Mouse (Mus musculus): ENCODE measurements around the gene Klhl35.
"Not testable (repeated sequence)": the region's sequence is repeated elsewhere in the genome, so short reads cannot be mapped to it uniquely, and the experiment has no call there.

Klhl35 gene

DNA sequence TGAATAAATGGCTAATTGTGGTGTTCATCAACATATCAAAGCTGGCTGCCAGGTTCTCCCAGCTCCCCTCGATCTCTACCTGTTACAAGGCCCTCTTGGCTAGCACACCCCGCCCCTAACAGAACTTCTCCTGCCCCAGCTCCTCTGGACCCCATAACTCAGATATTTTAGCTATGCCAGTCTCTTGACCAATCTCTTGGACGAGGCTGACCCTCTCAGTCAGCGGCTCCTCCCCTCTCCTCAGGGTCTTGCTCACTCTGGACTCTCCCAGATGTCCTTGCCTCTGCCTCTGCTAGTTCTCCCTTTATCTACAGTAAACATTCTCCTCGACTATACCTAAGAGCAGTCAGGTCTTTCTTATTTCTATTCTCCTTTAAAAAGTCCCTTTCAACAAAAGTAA, 34.9 kb downstream of the Klhl35 start:
- H3K36me3 ChIP-seq (ENCODE audit: control insufficient read depth, insufficient read depth, low read length, poor library complexity, severe bottlenecking): no peaks in the 10 kb centered on the region
- no peak for DNase-seq (ENCODE audit: low read depth, low spot score)
- no peaks in the 10 kb centered on the region for H3K27me3 ChIP-seq (ENCODE audit: control insufficient read depth, insufficient read depth, low read length, poor library complexity, severe bottlenecking)

GRCm38 (mm10) chr7:99501148-99501547, 35.3 kb downstream of the Klhl35 start:
- H3K36me3 ChIP-seq (ENCODE audit: control insufficient read depth, insufficient read depth, low read length, poor library complexity, severe bottlenecking): no peaks in the 10 kb centered on the region
- no peaks in the 10 kb centered on the region for H3K27me3 ChIP-seq (ENCODE audit: control insufficient read depth, insufficient read depth, low read length, poor library complexity, severe bottlenecking)
- DNase-seq (ENCODE audit: low read depth, low spot score): no peak

GRCm38 (mm10) chr7:99504556-99504955, 38.8 kb downstream of the Klhl35 start:
- no peak for DNase-seq (ENCODE audit: low read depth, low spot score)

DNA sequence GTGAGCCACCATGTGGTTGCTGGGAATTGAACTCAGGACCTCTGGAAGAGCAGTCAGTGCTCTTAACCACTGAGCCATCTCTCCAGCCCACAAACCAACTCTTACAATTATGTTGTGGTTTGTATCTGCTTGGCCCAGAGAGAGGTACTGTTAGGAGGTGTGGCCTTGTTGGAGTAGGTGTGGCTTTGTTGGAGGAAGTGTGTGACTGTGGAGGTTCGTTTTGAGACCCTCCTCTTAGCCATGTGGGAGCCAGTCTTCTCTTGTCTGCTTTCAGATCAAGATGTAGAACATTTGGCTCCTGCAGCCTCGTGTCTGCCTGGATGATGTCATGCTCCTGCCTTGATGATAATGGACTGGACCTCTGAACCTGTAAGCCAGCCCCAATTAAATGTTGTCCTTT, 42.4 kb downstream of the Klhl35 start:
- H3K27me3 ChIP-seq (ENCODE audit: control insufficient read depth, insufficient read depth, low read length, poor library complexity, severe bottlenecking); DNase-seq (ENCODE audit: low read depth, low spot score); H3K36me3 ChIP-seq (ENCODE audit: control insufficient read depth, insufficient read depth, low read length, poor library complexity, severe bottlenecking): not testable (repeated sequence)

More at GRCm38 (mm10) chr7:99504556-99504955, 38.8 kb downstream of the Klhl35 start:
- Histone ChIP-seq H3K36me3 (ENCODE audit: control insufficient read depth, insufficient read depth, low read length, poor library complexity, severe bottlenecking) (no peaks in the 10 kb centered on the region), H3K27me3 (ENCODE audit: control insufficient read depth, insufficient read depth, low read length, poor library complexity, severe bottlenecking) (no peaks in the 10 kb centered on the region)

DNA sequence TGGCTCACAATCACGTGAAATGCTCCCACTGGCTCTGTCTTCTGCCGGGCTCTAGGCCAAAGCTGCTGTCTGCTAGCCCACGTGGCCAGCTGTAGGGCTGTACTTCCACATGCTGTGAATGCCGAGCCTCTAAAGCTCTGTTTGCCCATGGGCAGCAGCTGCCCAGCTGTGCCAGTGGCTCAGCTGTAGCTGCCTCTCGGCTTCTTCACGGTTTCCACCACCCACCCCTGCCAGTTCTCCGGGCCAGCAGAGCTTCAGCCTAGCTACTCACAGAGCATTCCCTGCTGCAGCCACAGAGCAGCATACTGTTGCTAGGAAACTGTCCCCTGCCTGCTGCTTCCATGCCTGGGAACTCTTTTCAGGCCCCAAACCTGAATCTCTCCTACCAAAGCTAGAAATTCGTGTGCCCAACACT, 44.3 kb downstream of the Klhl35 start:
- Histone ChIP-seq H3K36me3 (ENCODE audit: control insufficient read depth, insufficient read depth, low read length, poor library complexity, severe bottlenecking) (no peaks in the 10 kb centered on the region), H3K27me3 (ENCODE audit: control insufficient read depth, insufficient read depth, low read length, poor library complexity, severe bottlenecking) (no peaks in the 10 kb centered on the region)
- no peak for DNase-seq (ENCODE audit: low read depth, low spot score)

DNA sequence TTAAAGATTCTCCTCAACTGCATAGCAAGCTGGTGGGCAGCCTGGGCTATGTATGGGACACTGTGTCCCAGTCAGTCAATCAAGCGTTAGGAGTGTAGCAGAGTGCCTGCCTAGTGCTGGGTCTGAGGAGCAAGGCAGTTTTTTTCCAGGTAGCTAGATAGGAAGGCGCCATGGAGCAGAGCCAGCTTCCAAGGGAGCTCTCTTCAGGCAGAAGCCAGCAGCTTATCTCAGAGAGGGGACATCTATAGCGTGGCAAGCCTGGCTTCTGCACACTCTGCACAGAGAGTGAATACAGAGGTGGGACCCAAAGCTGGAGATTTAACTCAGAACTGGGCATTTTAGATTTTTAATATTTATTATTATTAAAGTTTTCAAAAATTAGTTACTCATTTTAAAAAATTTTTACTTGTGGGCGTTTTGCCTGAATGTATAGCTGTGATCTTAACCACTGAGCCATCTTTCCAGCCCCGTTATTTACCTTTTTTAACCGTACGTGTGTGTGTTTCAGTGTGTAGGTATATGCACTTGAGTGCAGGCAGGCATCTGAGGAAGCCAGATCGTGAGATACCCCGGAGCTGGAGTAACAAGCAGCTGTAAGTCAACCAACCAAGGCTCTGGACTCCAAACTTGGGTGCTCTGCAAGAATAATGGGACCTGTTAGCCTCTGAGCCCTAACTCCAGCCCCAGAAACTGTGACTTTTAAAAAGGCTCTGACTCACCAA, 50.4 kb downstream of the Klhl35 start:
- H3K36me3 ChIP-seq (ENCODE audit: control insufficient read depth, insufficient read depth, low read length, poor library complexity, severe bottlenecking): no peaks in the 10 kb centered on the region
- H3K27me3 ChIP-seq (ENCODE audit: control insufficient read depth, insufficient read depth, low read length, poor library complexity, severe bottlenecking): no peaks in the 10 kb centered on the region
- no peak for DNase-seq (ENCODE audit: low read depth, low spot score)

DNA sequence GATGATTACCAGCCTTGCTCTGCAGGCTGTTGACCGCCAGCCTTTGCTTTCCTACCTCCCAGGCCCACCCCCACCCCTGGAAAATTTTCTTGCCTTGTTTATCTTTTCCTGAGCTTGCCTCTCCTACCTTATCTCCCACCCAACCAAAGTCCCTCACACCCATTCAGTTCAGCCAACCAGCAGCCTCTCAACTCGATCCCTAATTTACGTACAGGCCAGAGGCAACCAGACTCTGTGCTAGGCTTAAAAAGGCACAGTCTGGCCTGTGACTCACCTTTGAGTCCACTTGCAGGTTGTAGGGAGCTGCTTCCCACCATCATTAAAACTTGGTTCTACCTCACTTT, 51.0 kb downstream of the Klhl35 start:
- Histone ChIP-seq H3K36me3 (ENCODE audit: control insufficient read depth, insufficient read depth, low read length, poor library complexity, severe bottlenecking) (no peaks in the 10 kb centered on the region), H3K27me3 (ENCODE audit: control insufficient read depth, insufficient read depth, low read length, poor library complexity, severe bottlenecking) (no peaks in the 10 kb centered on the region)
- no peak for DNase-seq (ENCODE audit: low read depth, low spot score)

DNA sequence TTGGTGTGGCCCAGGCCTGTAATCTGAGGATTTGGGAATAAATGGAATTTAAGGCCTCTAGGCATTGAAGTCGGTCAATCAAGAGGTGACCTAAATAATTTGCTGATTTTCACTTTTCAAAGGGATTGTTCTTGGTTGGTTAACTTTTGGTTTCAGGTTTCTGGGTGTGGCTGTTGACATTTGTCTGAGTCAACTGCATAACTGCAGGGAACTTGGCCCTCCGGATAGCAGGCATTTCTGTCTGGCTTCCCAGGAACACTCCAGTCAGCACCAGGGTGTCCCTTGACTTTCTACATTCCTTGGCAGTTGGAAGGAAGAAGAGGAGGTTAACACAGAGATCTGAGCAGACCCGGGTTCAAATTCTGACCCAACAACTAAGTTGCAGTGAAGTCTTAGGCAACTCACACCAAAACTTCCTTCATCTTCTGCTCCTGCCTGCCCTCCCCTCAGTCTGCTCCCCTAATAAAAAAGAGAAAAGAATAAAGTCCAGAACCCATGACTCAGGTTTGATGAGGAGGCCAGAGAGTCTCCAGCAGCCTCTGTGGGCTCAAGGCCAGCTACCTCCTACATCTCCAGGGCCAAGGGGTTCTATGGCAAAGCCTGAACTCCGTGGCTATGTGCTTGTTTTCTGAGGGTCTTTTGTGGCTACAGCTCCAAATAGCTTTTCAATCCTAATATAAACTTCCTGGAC, 53.3 kb downstream of the Klhl35 start:
- Histone ChIP-seq H3K36me3 (ENCODE audit: control insufficient read depth, insufficient read depth, low read length, poor library complexity, severe bottlenecking) (no peaks in the 10 kb centered on the region), H3K27me3 (ENCODE audit: control insufficient read depth, insufficient read depth, low read length, poor library complexity, severe bottlenecking) (no peaks in the 10 kb centered on the region)
- no peak for DNase-seq (ENCODE audit: low read depth, low spot score)

- no peak for DNase-seq (ENCODE audit: low read depth, low spot score)
- no peaks in the 10 kb centered on the region for H3K36me3 ChIP-seq (ENCODE audit: control insufficient read depth, insufficient read depth, low read length, poor library complexity, severe bottlenecking)
- no peaks in the 10 kb centered on the region for H3K27me3 ChIP-seq (ENCODE audit: control insufficient read depth, insufficient read depth, low read length, poor library complexity, severe bottlenecking)
These were observed 57.3 kb downstream of the Klhl35 start for GRCm38 (mm10) chr7:99523121-99523520.

All from splenic B cell, adult 2 months (primary cell).